Comparison of ENCODE assay signal across 24 mouse cellular contexts in genomic region chr4:100377231-100377630, GRCm38 (mm10).
DNase-seq lines count a peak whose midpoint lies in the region; ATAC-seq and TF ChIP-seq lines count a peak whose summit lies in the region.
"Had no signal": no experiment of that assay in that cellular context is flagged by ENCODE, and none has a peak within 500 bp of the region (broad histone marks: within the 10 kb centered on the region; RNA-seq: fewer than 3 reads in every experiment).

No protein-coding gene starts in this region.

- no peak for ATAC-seq in heart, postnatal 0 days (ENCODE audit: insufficient read depth, low read depth)
- ATAC-seq in liver, embryonic 13.5 days (ENCODE audit: low read depth), result 0 out of 2 replicates have a peak, but pooled peaks have one; percentile 41
- no peak for ATAC-seq in liver, postnatal 0 days
- ATAC-seq in hindbrain, embryonic 11.5 days (ENCODE audit: low FRiP score), result no peak
- ATAC-seq: activated CD4-positive, CD25-positive, alpha-beta regulatory T cell, adult 4 months; forebrain, embryonic 15.5 days; inflammation-experienced regulatory T-cells, adult 6 months; midbrain, embryonic 13.5 days had no signal

- WGBS in cerebellum, adult 2 months, result 82% methylated on average over 3 of the region's 3 CpGs
- WGBS in heart, postnatal 0 days, result 55% methylated on average over 3 of the region's 3 CpGs
- 58% methylated on average over 3 of the region's 3 CpGs for WGBS in heart, embryonic 10.5 days
- 46% methylated on average over 3 of the region's 3 CpGs for WGBS in liver, embryonic 13.5 days (ENCODE audit: insufficient replicate concordance)
- WGBS in liver, postnatal 0 days (ENCODE audit: insufficient replicate concordance), result 54% methylated on average over 3 of the region's 3 CpGs
- WGBS in hindbrain, embryonic 11.5 days, result 61% methylated on average over 3 of the region's 3 CpGs

- H3K9me3 ChIP-seq in heart, postnatal 0 days (replicated peaks; ENCODE audit: control insufficient read depth, low read length), result no peaks in the 10 kb centered on the region
- no peaks in the 10 kb centered on the region for H3K9me3 ChIP-seq in heart, embryonic 10.5 days
- no peaks in the 10 kb centered on the region for H3K9me3 ChIP-seq in liver, embryonic 13.5 days (replicated peaks)
- H3K9me3 ChIP-seq in liver, postnatal 0 days (ENCODE audit: low read length), result no peaks in the 10 kb centered on the region
- H3K9me3 ChIP-seq in hindbrain, embryonic 11.5 days (ENCODE audit: control insufficient read depth, low read length), result no peaks in the 10 kb centered on the region
- H3K9me3 ChIP-seq: forebrain, embryonic 15.5 days; limb, embryonic 15.5 days; lung, embryonic 15.5 days; midbrain, embryonic 13.5 days; stomach, embryonic 15.5 days had no signal

- no peak for TF ChIP-seq CTCF in cerebellum, adult 2 months (IDR thresholded peaks at IDR 0.05; ENCODE audit: borderline replicate concordance, insufficient read depth, low read depth, low read length)
- no peak for TF ChIP-seq CTCF in heart, postnatal 0 days (IDR thresholded peaks at IDR 0.05; ENCODE audit: low read depth)
- TF ChIP-seq CTCF in liver, postnatal 0 days (IDR thresholded peaks at IDR 0.05; ENCODE audit: low read depth), result no peak

- no peaks in the 10 kb centered on the region for H3K27me3 ChIP-seq in cerebellum, adult 2 months (ENCODE audit: control insufficient read depth, insufficient read depth, low read length)
- no peaks in the 10 kb centered on the region for H3K27me3 ChIP-seq in heart, postnatal 0 days (ENCODE audit: control insufficient read depth, insufficient read depth, low read length)
- no peaks in the 10 kb centered on the region for H3K27me3 ChIP-seq in heart, embryonic 10.5 days (ENCODE audit: insufficient read depth, poor library complexity, severe bottlenecking)
- H3K27me3 ChIP-seq in liver, embryonic 13.5 days, result no peaks in the 10 kb centered on the region
- H3K27me3 ChIP-seq in liver, postnatal 0 days (ENCODE audit: insufficient read depth, low read length), result no peaks in the 10 kb centered on the region
- no peaks in the 10 kb centered on the region for H3K27me3 ChIP-seq in hindbrain, embryonic 11.5 days (ENCODE audit: control insufficient read depth, insufficient read depth, low read length)
- H3K27me3 ChIP-seq: forebrain, embryonic 15.5 days; lung, embryonic 15.5 days; megakaryocyte, embryonic 14.5 days; midbrain, embryonic 13.5 days; stomach, embryonic 15.5 days had no signal

- TF ChIP-seq POLR2A in cerebellum, adult 2 months (IDR thresholded peaks at IDR 0.05; ENCODE audit: borderline replicate concordance, insufficient read depth, low read length), result no peak

- no peak overlapping the region for H3K4me3 ChIP-seq in cerebellum, adult 2 months (replicated peaks; ENCODE audit: insufficient read depth, low read depth, low read length)
- H3K4me3 ChIP-seq in heart, postnatal 0 days (ENCODE audit: low read depth, low read length), result no peak overlapping the region
- H3K4me3 ChIP-seq in heart, embryonic 10.5 days, result no peak overlapping the region
- H3K4me3 ChIP-seq in liver, embryonic 13.5 days (replicated peaks), result no peak overlapping the region
- no peak overlapping the region for H3K4me3 ChIP-seq in liver, postnatal 0 days (ENCODE audit: low read depth, low read length)
- H3K4me3 ChIP-seq in hindbrain, embryonic 11.5 days (ENCODE audit: low read depth, low read length), result no peak overlapping the region
- H3K4me3 ChIP-seq: forebrain, embryonic 15.5 days; left cerebral cortex, adult 2 months; limb, embryonic 15.5 days; lung, embryonic 15.5 days; megakaryocyte, embryonic 14.5 days; midbrain, embryonic 13.5 days; stomach, embryonic 15.5 days had no signal

- no peak for TF ChIP-seq EP300 in heart, postnatal 0 days (IDR thresholded peaks at IDR 0.05; ENCODE audit: low read depth)
- no peak for TF ChIP-seq EP300 in liver, postnatal 0 days (IDR thresholded peaks at IDR 0.05; ENCODE audit: low read depth)

- DNase-seq in cerebellum, adult 2 months, result no peak
- DNase-seq in cerebellum, adult 11 months, result no peak
- DNase-seq in heart, postnatal 0 days (ENCODE audit: low spot score), result no peak
- DNase-seq in heart, embryonic 10.5 days (ENCODE audit: low spot score), result no peak
- DNase-seq in liver, embryonic 13.5 days, result no peak
- DNase-seq in liver, postnatal 0 days, result no peak
- DNase-seq in hindbrain, embryonic 11.5 days (ENCODE audit: low spot score), result no peak
- DNase-seq: adrenal gland, adult 8-10 months; gastrocnemius, postnatal 10 days; heart, adult 18-20 months; heart, postnatal 36 days; lung, postnatal 36 days; thymus, adult 18-20 months; thymus, postnatal 36 days had no signal

- H3K4me1 ChIP-seq in cerebellum, adult 2 months (ENCODE audit: control insufficient read depth, insufficient read depth, low read length), result peaks cover 17% of the 10 kb centered on the region; the same call in 1 of the 2 replicates
- H3K4me1 ChIP-seq in heart, postnatal 0 days (ENCODE audit: control insufficient read depth, insufficient read depth), result peaks cover 44% of the 10 kb centered on the region
- peaks cover 40% of the 10 kb centered on the region for H3K4me1 ChIP-seq in heart, embryonic 10.5 days
- H3K4me1 ChIP-seq in liver, embryonic 13.5 days (replicated peaks), result 0 out of 2 replicates have a peak, but pooled peaks cover 4% of the 10 kb centered on the region
- H3K4me1 ChIP-seq in liver, postnatal 0 days (ENCODE audit: insufficient read depth), result no peaks in the 10 kb centered on the region
- H3K4me1 ChIP-seq in hindbrain, embryonic 11.5 days (replicated peaks; ENCODE audit: control insufficient read depth, insufficient read depth, low read length), result no peaks in the 10 kb centered on the region
- H3K4me1 ChIP-seq: limb, embryonic 15.5 days; megakaryocyte, embryonic 14.5 days; midbrain, embryonic 13.5 days had no signal

- no peaks in the 10 kb centered on the region for H3K36me3 ChIP-seq in heart, postnatal 0 days (replicated peaks; ENCODE audit: control insufficient read depth, insufficient read depth, low read length)
- no peaks in the 10 kb centered on the region for H3K36me3 ChIP-seq in heart, embryonic 10.5 days
- H3K36me3 ChIP-seq in liver, embryonic 13.5 days, result no peaks in the 10 kb centered on the region
- no peaks in the 10 kb centered on the region for H3K36me3 ChIP-seq in liver, postnatal 0 days (replicated peaks; ENCODE audit: insufficient read depth, low read length)
- H3K36me3 ChIP-seq in hindbrain, embryonic 11.5 days (ENCODE audit: control insufficient read depth, insufficient read depth, low read length), result no peaks in the 10 kb centered on the region
- H3K36me3 ChIP-seq: forebrain, embryonic 15.5 days; limb, embryonic 15.5 days; lung, embryonic 15.5 days; midbrain, embryonic 13.5 days; stomach, embryonic 15.5 days had no signal

- H3K4me2 ChIP-seq in heart, postnatal 0 days (ENCODE audit: low read depth, low read length), result no peak overlapping the region
- no peak overlapping the region for H3K4me2 ChIP-seq in liver, embryonic 13.5 days
- no peak overlapping the region for H3K4me2 ChIP-seq in liver, postnatal 0 days (ENCODE audit: low read depth, low read length)
- no peak overlapping the region for H3K4me2 ChIP-seq in hindbrain, embryonic 11.5 days (replicated peaks; ENCODE audit: low read depth, low read length)
- H3K4me2 ChIP-seq: forebrain, embryonic 15.5 days; hindbrain, embryonic 14.5 days; limb, embryonic 15.5 days; lung, embryonic 15.5 days; midbrain, embryonic 13.5 days; stomach, embryonic 15.5 days had no signal

- peak overlapping the region; percentile 40; the same call in 1 of the 2 replicates for H3K27ac ChIP-seq in cerebellum, adult 2 months (ENCODE audit: insufficient read depth, low read length)
- H3K27ac ChIP-seq in heart, postnatal 0 days (ENCODE audit: low read depth), result peak overlapping the region; percentile 67; the same call in 1 of the 2 replicates
- no peak overlapping the region for H3K27ac ChIP-seq in heart, embryonic 10.5 days
- H3K27ac ChIP-seq in liver, embryonic 13.5 days, result no peak overlapping the region
- no peak overlapping the region for H3K27ac ChIP-seq in liver, postnatal 0 days (ENCODE audit: low read depth)
- H3K27ac ChIP-seq in hindbrain, embryonic 11.5 days (ENCODE audit: low read depth, low read length), result no peak overlapping the region
- H3K27ac ChIP-seq: forebrain, embryonic 15.5 days; hindbrain, embryonic 14.5 days; left cerebral cortex, adult 2 months; limb, embryonic 15.5 days; lung, embryonic 15.5 days; midbrain, embryonic 13.5 days; stomach, embryonic 15.5 days had no signal

- H3K9ac ChIP-seq in heart, postnatal 0 days (replicated peaks; ENCODE audit: low read depth, low read length), result no peak overlapping the region
- no peak overlapping the region for H3K9ac ChIP-seq in liver, embryonic 13.5 days
- no peak overlapping the region for H3K9ac ChIP-seq in liver, postnatal 0 days (replicated peaks)
- no peak overlapping the region for H3K9ac ChIP-seq in hindbrain, embryonic 11.5 days (ENCODE audit: low read depth, low read length)
- H3K9ac ChIP-seq: forebrain, embryonic 15.5 days; hindbrain, embryonic 14.5 days; limb, embryonic 15.5 days; lung, embryonic 15.5 days; midbrain, embryonic 13.5 days; stomach, embryonic 15.5 days had no signal

Comparison
In these comparisons a context has a peak if more than half of its experiments do, and no peak if none do; other contexts are left out.
1. H3K27ac ChIP-seq: peak in cerebellum, adult 2 months (single experiment) and heart, postnatal 0 days (single experiment); none in heart, embryonic 10.5 days (single experiment), liver, embryonic 13.5 days (single experiment), liver, postnatal 0 days (single experiment) and hindbrain, embryonic 11.5 days (single experiment).